Mouse (Mus musculus) layer of hippocampus, postnatal 14 days (tissue): ENCODE data around the gene Olfr937. TPM values are rescaled to one million over a fixed set of nuclear protein-coding genes. Genes with fewer than 3 reads are reported as not detected.

Experiments used
- DNase-seq, 2 experiments: peaks; one replicate each; pipeline ENCODE4 v3.0.0; 2021 to 2022; ENCODE audit warnings: low spot score in 2 of 2, mixed read lengths in 1 of 2
- long read RNA-seq, 2 experiments: library from polyadenylated mRNA; stranded (forward); transcript quantifications; one replicate each; pipeline ENCODE4 v2.0.0; 2021
- microRNA-seq, 2 experiments: library from miRNA; unstranded; fragments of <30 nt; microRNA quantifications; one replicate each; pipeline ENCODE4 v1.2.0; 2021
- total RNA-seq, 2 experiments: library from RNA; stranded (reverse); gene quantifications; 2 replicates each; pipeline ENCODE4 v1.2.3; 2021

Olfr937 gene
- total RNA-seq = not detected
- long read RNA-seq, experiment 1 = 0 reads
- long read RNA-seq, experiment 2 = 0 reads

- DNase-seq = no peak
Observed at GRCm38 (mm10) chr9:39064851-39065250, at the start of gene Olfr937. Olfr937 (minus strand) TSS chr9:39064951.

GRCm38 (mm10) chr9:39078787-39079186, 14.0 kb upstream of the Olfr937 start, which contains the start of gene Olfr938:
Olfr938 (minus strand) TSS chr9:39078887.
- no peak for DNase-seq

- DNase-seq = no peak
Observed at GRCm38 (mm10) chr9:39023277-39023676, 41.5 kb downstream of the Olfr937 start, which contains the start of gene Olfr146. Olfr146 (minus strand) TSS chr9:39023377.

Small RNA genes within 50 kb of the gene (microRNA-seq; reads per million reads assigned to microRNA genes)
- gene Gm25032 = 0 reads per million in 2 experiments
- 0 reads per million in 2 experiments for gene Gm25529

Other genes starting within 250 kb of the Olfr937 start
- gene Olfr923, start 238.4 kb downstream of the Olfr937 start, total RNA-seq = not detected
- gene Olfr924, start 220.5 kb downstream of the Olfr937 start, total RNA-seq = not detected
- not detected for gene Olfr26, start 209.9 kb downstream of the Olfr937 start, total RNA-seq
- gene Olfr926, start 187.8 kb downstream of the Olfr937 start, total RNA-seq = not detected
- not detected for gene Olfr930, start 135.1 kb downstream of the Olfr937 start, total RNA-seq
- gene Olfr933, start 92.6 kb downstream of the Olfr937 start, total RNA-seq = not detected
- not detected for gene Olfr934, start 76.6 kb downstream of the Olfr937 start, total RNA-seq
- gene Olfr935, start 65.3 kb downstream of the Olfr937 start, total RNA-seq = not detected
- not detected for gene Olfr146, start 41.6 kb downstream of the Olfr937 start, total RNA-seq
- not detected for gene Olfr938, start 13.9 kb upstream of the Olfr937 start, total RNA-seq
- gene Olfr27, start 63.2 kb upstream of the Olfr937 start, total RNA-seq = not detected
- not detected for gene Olfr943, start 101.4 kb upstream of the Olfr937 start, total RNA-seq
- gene Olfr944, start 137.0 kb upstream of the Olfr937 start, total RNA-seq = not detected
- gene Olfr1537, start 185.0 kb upstream of the Olfr937 start, total RNA-seq = not detected
- gene Olfr945, start 211.9 kb upstream of the Olfr937 start, total RNA-seq = not detected